Mouse (Mus musculus) ES-Bruce4 (cell line): Measurements from ENCODE around the gene Wdfy1. TPM values are rescaled to one million over a fixed set of nuclear protein-coding genes. Genes with fewer than 3 reads are reported as not detected.

Source experiments
- H3K27ac ChIP-seq: 2 replicates; pipeline ENCODE4 v1.5.1; 2012; ENCODE audit warnings: low read length, inconsistent platforms; ENCODE audit not compliant: insufficient read depth
- H3K27me3 ChIP-seq: 2 replicates; pipeline ENCODE4 v1.6.1; 2012; ENCODE audit warnings: mild to moderate bottlenecking, low read length, inconsistent platforms; ENCODE audit not compliant: control insufficient read depth, poor library complexity, insufficient read depth, severe bottlenecking
- H3K36me3 ChIP-seq: 2 replicates; pipeline ENCODE4 v1.6.1; 2012; ENCODE audit warnings: inconsistent platforms, mild to moderate bottlenecking, low read length, moderate library complexity; ENCODE audit not compliant: control insufficient read depth, poor library complexity, insufficient read depth, severe bottlenecking
- H3K4me1 ChIP-seq: one replicate; pipeline ENCODE4 v1.8.1; 2011; ENCODE audit warnings: low read length; ENCODE audit not compliant: control insufficient read depth, insufficient read depth
- H3K4me3 ChIP-seq: 2 replicates; pipeline ENCODE4 v1.5.1; 2011; ENCODE audit warnings: low read depth, mild to moderate bottlenecking, low read length
- H3K9ac ChIP-seq: 2 replicates; pipeline ENCODE4 v1.6.1; 2012; ENCODE audit warnings: low read depth, mild to moderate bottlenecking, inconsistent platforms; ENCODE audit not compliant: poor library complexity, severe bottlenecking
- H3K9me3 ChIP-seq: replicated peaks from 2 replicates; pipeline ENCODE4 v1.6.1; 2012; ENCODE audit warnings: mild to moderate bottlenecking, low read length, inconsistent platforms; ENCODE audit not compliant: control insufficient read depth, poor library complexity, insufficient read depth, severe bottlenecking
- CTCF ChIP-seq: IDR thresholded peaks from one replicate; pipeline ENCODE4 v1.8.1; 2011; ENCODE audit warnings: low read depth, low read length
- EP300 ChIP-seq: IDR thresholded peaks from 2 replicates; pipeline ENCODE4 v1.6.1; 2011; ENCODE audit warnings: low read depth, low read length; ENCODE audit not compliant: insufficient read depth
- POLR2A ChIP-seq: IDR thresholded peaks from one replicate; pipeline ENCODE4 v1.8.1; 2011; ENCODE audit warnings: low read length; ENCODE audit not compliant: insufficient read depth
- polyA plus RNA-seq: library from polyadenylated mRNA; stranded (reverse); fragments of >200 nt; gene quantifications from 2 replicates; pipeline ENCODE4 v1.2.4, GENCODE M21; 2011; ENCODE audit warnings: low read depth; ENCODE audit not compliant: missing spikeins, insufficient read depth, insufficient read length

Gene Wdfy1
- 23.0 and 25.9 TPM in 2 replicates for polyA plus RNA-seq

- H3K27ac ChIP-seq, result no peak within 1 kb of the TSS
- H3K4me1 ChIP-seq, result no peaks in the 10 kb centered on the region
Measured at GRCm38 (mm10) chr1:79775927-79776458, at the start of gene Wdfy1, which contains the start of gene Mrpl44. Wdfy1 (minus strand) TSS chr1:79776143. Mrpl44 (plus strand) TSS chr1:79776018.

GRCm38 (mm10) chr1:79823951-79824633 is 48.1 kb upstream of the Wdfy1 start:
- TF ChIP-seq CTCF (no peak), EP300 (no peak), POLR2A (no peak)
- Histone ChIP-seq H3K9ac (no peak overlapping the region), H3K9me3 (no peaks in the 10 kb centered on the region), H3K36me3 (no peaks in the 10 kb centered on the region), H3K27ac (no peak overlapping the region), H3K27me3 (no peaks in the 10 kb centered on the region), H3K4me3 (no peak overlapping the region), H3K4me1 (no peaks in the 10 kb centered on the region)

More at GRCm38 (mm10) chr1:79775927-79776458, at the start of gene Wdfy1, which contains the start of gene Mrpl44:
- Histone ChIP-seq H3K36me3 (peaks cover 29% of the 10 kb centered on the region), H3K9ac (peak within 1 kb of the TSS; percentile 82), H3K27me3 (no peaks in the 10 kb centered on the region), H3K9me3 (no peaks in the 10 kb centered on the region), H3K4me3 (peak within 1 kb of the TSS; percentile 99)
- TF ChIP-seq CTCF, result no peak
- peak; percentile 72; the same call in 1 of the 2 replicates for TF ChIP-seq EP300
- TF ChIP-seq POLR2A, result peak; percentile 25

- no peaks in the 10 kb centered on the region for H3K36me3 ChIP-seq
- H3K27me3 ChIP-seq, result no peaks in the 10 kb centered on the region
- H3K4me1 ChIP-seq, result no peaks in the 10 kb centered on the region
- no peak overlapping the region for H3K27ac ChIP-seq
- TF ChIP-seq CTCF, result no peak
- TF ChIP-seq POLR2A, result no peak
- no peak for TF ChIP-seq EP300
- H3K9me3 ChIP-seq, result no peaks in the 10 kb centered on the region
- no peak overlapping the region for H3K9ac ChIP-seq
- no peak overlapping the region for H3K4me3 ChIP-seq
Measured at GRCm38 (mm10) chr1:79822806-79823525, 47.0 kb upstream of the Wdfy1 start.

GRCm38 (mm10) chr1:79819296-79819879 is 43.4 kb upstream of the Wdfy1 start:
- no peaks in the 10 kb centered on the region for H3K4me1 ChIP-seq
- TF ChIP-seq POLR2A (no peak), EP300 (no peak), CTCF (no peak)
- H3K9ac ChIP-seq, result no peak overlapping the region
- no peaks in the 10 kb centered on the region for H3K27me3 ChIP-seq
- no peak overlapping the region for H3K4me3 ChIP-seq
- no peak overlapping the region for H3K27ac ChIP-seq
- H3K9me3 ChIP-seq, result no peaks in the 10 kb centered on the region
- H3K36me3 ChIP-seq, result no peaks in the 10 kb centered on the region

GRCm38 (mm10) chr1:79815446-79815845 is 39.5 kb upstream of the Wdfy1 start:
- H3K4me3 ChIP-seq, result no peak overlapping the region
- H3K36me3 ChIP-seq, result no peaks in the 10 kb centered on the region
- no peaks in the 10 kb centered on the region for H3K27me3 ChIP-seq
- no peak overlapping the region for H3K27ac ChIP-seq
- TF ChIP-seq EP300 (no peak), POLR2A (no peak), CTCF (no peak)
- H3K9me3 ChIP-seq, result no peaks in the 10 kb centered on the region
- H3K4me1 ChIP-seq, result no peaks in the 10 kb centered on the region
- no peak overlapping the region for H3K9ac ChIP-seq
